Mouse (Mus musculus) layer of hippocampus, adult 11-12 months (tissue): ENCODE measurements at regions not wholly inside any gene's neighbourhood (a gene's known extent, or its start where the extent isn't known, plus 50 kb on each side); places are given as distances from the start of the nearest gene placed in this dataset.

Experiments used
- DNase-seq: peaks from one replicate; pipeline ENCODE4 v3.0.0; 2022; ENCODE audit warnings: low spot score

GRCm38 (mm10) chr16:80728739-80729138 is 471.8 kb upstream of the Ncam2 start:
- DNase-seq = no peak

GRCm38 (mm10) chr16:80773261-80773660 is 427.2 kb upstream of the Ncam2 start:
- DNase-seq = no peak

- DNase-seq = peak; percentile 6
Observed at GRCm38 (mm10) chr16:80817056-80817455, 383.4 kb upstream of the Ncam2 start.

GRCm38 (mm10) chr16:80834532-80834931 is 366.0 kb upstream of the Ncam2 start:
- DNase-seq = no peak
